ENCODE assay signal across 8 mouse cellular contexts in genomic region chrX:142226542-142226941, GRCm38 (mm10). TPM values are rescaled to one million over a fixed set of nuclear protein-coding genes. Genes with fewer than 3 reads are reported as not detected.
DNase-seq lines count a peak whose midpoint lies in the region; TF ChIP-seq lines count a peak whose summit lies in the region.

TSS of gene Nxt2 (plus strand) at chrX:142226770.

- intact Hi-C loops in left cerebral cortex, postnatal 14 days (cut with DNase I): no loop called here

- peak within 1 kb of the TSS; percentile 31 for H3K4me3 ChIP-seq in myocyte

- H3ac ChIP-seq in myocyte (ENCODE audit: control insufficient read depth, insufficient read length): no peak within 1 kb of the TSS

- no peaks in the 10 kb centered on the region for H3K36me3 ChIP-seq in myocyte (ENCODE audit: control insufficient read depth, insufficient read depth)

- TF ChIP-seq POLR2A in myocyte (IDR thresholded peaks at IDR 0.05; ENCODE audit: insufficient read length, low read depth): no peak

- H3K27me3 ChIP-seq in myocyte (ENCODE audit: control insufficient read depth, insufficient read depth, insufficient read length): no peaks in the 10 kb centered on the region

- no peaks in the 10 kb centered on the region for H3K79me2 ChIP-seq in myocyte (ENCODE audit: control insufficient read depth, insufficient read depth)

- H3K4me2 ChIP-seq in myocyte (ENCODE audit: low read depth): peak within 1 kb of the TSS; percentile 83

- DNase-seq in frontal cortex, adult 2 months (ENCODE audit: extremely low spot score in 1 of 2, low spot score in 1 of 2): no peak
- DNase-seq in frontal cortex, postnatal 25 days (ENCODE audit: low spot score in 2 of 2): no peak
- DNase-seq in urinary bladder, adult 2 months (ENCODE audit: low spot score): no peak
- no peak for DNase-seq in urinary bladder, postnatal 10 days (ENCODE audit: low spot score)
- DNase-seq in left cerebral cortex, postnatal 14 days (ENCODE audit: low spot score in 2 of 2): no peak
- DNase-seq in right cerebral cortex, postnatal 25 days: no peak
- DNase-seq in urinary bladder, adult 18-20 months (ENCODE audit: low spot score in 2 of 2): no peak

TF ChIP-seq in myocyte, 11 proteins besides CTCF, POLR2A, EP300 and RAD21:
- no peak for TF ChIP-seq SRF (IDR thresholded peaks at IDR 0.05; ENCODE audit: control insufficient read depth, insufficient read length, low read depth)
- TF ChIP-seq REST (IDR thresholded peaks at IDR 0.05; ENCODE audit: insufficient read depth, insufficient read length): no peak
- no peak for TF ChIP-seq MYOG (IDR thresholded peaks at IDR 0.05; ENCODE audit: control insufficient read depth in 1 of 3, insufficient read depth in 1 of 3, insufficient read length in 2 of 3, low read depth in 2 of 3)
- TF ChIP-seq POLR2AphosphoS2 (IDR thresholded peaks at IDR 0.05; ENCODE audit: insufficient read length, low read depth): no peak
- TF ChIP-seq MYOD1 (IDR thresholded peaks at IDR 0.05; ENCODE audit: control insufficient read depth in 1 of 3, insufficient read length in 2 of 3, low read depth in 2 of 3): no peak
- no peak for TF ChIP-seq USF1 (IDR thresholded peaks at IDR 0.05; ENCODE audit: low read depth)
- TF ChIP-seq CEBPB (IDR thresholded peaks at IDR 0.05; ENCODE audit: insufficient read depth, poor library complexity, severe bottlenecking): no peak
- no peak for TF ChIP-seq TCF3 (IDR thresholded peaks at IDR 0.05; ENCODE audit: insufficient read length, low read depth)
- no peak for TF ChIP-seq E2F4 (IDR thresholded peaks at IDR 0.05; ENCODE audit: insufficient read depth)
- TF ChIP-seq MAX (IDR thresholded peaks at IDR 0.05; ENCODE audit: low read depth): no peak
- no peak for TF ChIP-seq TCF12 (IDR thresholded peaks at IDR 0.05; ENCODE audit: insufficient read depth, poor library complexity, severe bottlenecking)

RNA-seq across cellular contexts. Expression of gene Nxt2, which starts in this region (rescaled TPM):
- 21.1 and 22.0 TPM in 2 replicates for polyA plus RNA-seq in frontal cortex, adult 2 months (2012; rRNA removed)
- 14.9 and 16.6 TPM in 2 replicates for polyA plus RNA-seq in urinary bladder, adult 2 months (2012; rRNA removed)
- total RNA-seq in left cerebral cortex, postnatal 14 days (2021): 10 to 100 TPM; 22.7 to 25.5 TPM
- polyA plus RNA-seq in myocyte (2012; fragmentation: generic; extraction: Trizol): 2.3 TPM
